Mouse (Mus musculus) stomach, embryonic 14.5 days (tissue): ENCODE data around the gene Rsph14. TPM values are rescaled to one million over a fixed set of nuclear protein-coding genes. Genes with fewer than 3 reads are reported as not detected.

Experiments used
- ATAC-seq: fragments of 200-750 bp; cut with Nextera tagmentation; 2 replicates; pipeline ENCODE4 v1.8.0; 2017; ENCODE audit warnings: low read depth, moderate TSS enrichment; ENCODE audit not compliant: insufficient number of reproducible peaks, insufficient read depth, low FRiP score
- H3K27ac ChIP-seq: fragments of 300-500 bp; sonication (generic); 2 replicates; pipeline ENCODE4 v1.5.1; 2014; ENCODE audit warnings: mild to moderate bottlenecking, low read length, moderate library complexity, mixed read lengths
- H3K27me3 ChIP-seq: fragments of 300-500 bp; sonication (generic); 2 replicates; pipeline ENCODE4 v1.6.1; 2014; ENCODE audit warnings: low read length, control low read depth, mixed read lengths; ENCODE audit not compliant: control insufficient read depth, insufficient read depth
- H3K36me3 ChIP-seq: fragments of 300-500 bp; sonication (generic); 2 replicates; pipeline ENCODE4 v1.6.1; 2014; ENCODE audit warnings: mild to moderate bottlenecking, control low read depth, low read length, moderate library complexity, mixed read lengths; ENCODE audit not compliant: control insufficient read depth, insufficient read depth
- H3K4me1 ChIP-seq: fragments of 300-500 bp; sonication (generic); 2 replicates; pipeline ENCODE4 v1.6.1; 2014; ENCODE audit warnings: low read length, control low read depth, mixed read lengths; ENCODE audit not compliant: control insufficient read depth, insufficient read depth
- H3K4me2 ChIP-seq: fragments of 300-500 bp; sonication (generic); replicated peaks from 2 replicates; pipeline ENCODE4 v1.6.1; 2014; ENCODE audit warnings: low read depth, low read length, control low read depth
- H3K4me3 ChIP-seq: fragments of 300-500 bp; sonication (generic); 2 replicates; pipeline ENCODE4 v1.5.1; 2014; ENCODE audit warnings: low read depth, low read length, control low read depth
- H3K9ac ChIP-seq: fragments of 300-500 bp; sonication (generic); replicated peaks from 2 replicates; pipeline ENCODE4 v1.6.1; 2014; ENCODE audit warnings: low read depth, mild to moderate bottlenecking, control low read depth, low read length, moderate library complexity, mixed read lengths
- H3K9me3 ChIP-seq: fragments of 300-500 bp; sonication (generic); 2 replicates; pipeline ENCODE4 v1.6.1; 2016; ENCODE audit warnings: low read depth, low read length, control low read depth; ENCODE audit not compliant: control insufficient read depth
- WGBS: fragments of 180-500 bp; shearing (Covaris S2); extraction: QIAGEN DNeasy Blood & Tissue Kit; methylation state at CpG from one replicate; pipeline ENCODE4 v1.1.7; 2014; 5-methylcytosine and 5-hydroxymethylcytosine counted together
- polyA plus RNA-seq: library from polyadenylated mRNA; unstranded; fragments of >200 nt; fragmentation: Nextera tagmentation; extraction: Ambion mirVana; gene quantifications from 2 replicates; pipeline ENCODE4 v1.2.1, GENCODE M21; 2014

Rsph14 gene
- polyA plus RNA-seq, 1 experiment from 2014 or later: not detected

DNA sequence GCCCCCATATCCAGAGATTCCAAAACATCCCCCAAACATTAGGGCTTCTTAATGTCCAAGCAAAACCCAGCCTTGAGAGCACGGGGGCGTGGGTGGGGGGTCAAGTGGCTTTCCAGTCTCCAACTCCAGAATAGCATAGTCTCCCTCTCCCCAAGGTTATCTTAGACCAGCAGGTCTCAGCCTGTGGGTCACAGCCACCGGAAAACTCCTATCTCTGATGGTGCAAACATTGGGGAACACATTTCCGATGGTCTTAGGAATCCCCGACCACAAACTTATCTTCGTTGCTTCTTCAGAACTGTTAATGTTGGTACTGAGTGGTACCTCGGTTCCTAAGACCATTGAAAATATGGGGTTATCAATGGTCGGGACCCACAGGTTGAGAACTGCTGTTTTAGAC is 3.6 kb downstream of the Rsph14 start:
- WGBS: 83% methylated on average over 8 of the region's 8 CpGs
- no peak overlapping the region for H3K4me2 ChIP-seq
- no peaks in the 10 kb centered on the region for H3K27me3 ChIP-seq
- H3K27ac ChIP-seq: no peak overlapping the region
- H3K36me3 ChIP-seq: no peaks in the 10 kb centered on the region
- H3K4me1 ChIP-seq: 0 out of 2 replicates have a peak, but pooled peaks cover 4% of the 10 kb centered on the region
- no peak overlapping the region for H3K4me3 ChIP-seq
- no peak for ATAC-seq
- no peaks in the 10 kb centered on the region for H3K9me3 ChIP-seq
- no peak overlapping the region for H3K9ac ChIP-seq

GRCm38 (mm10) chr10:75026491-75026890 is 5.9 kb downstream of the Rsph14 start:
- Histone ChIP-seq H3K4me3 (no peak overlapping the region), H3K9ac (no peak overlapping the region), H3K4me2 (no peak overlapping the region), H3K27ac (no peak overlapping the region), H3K36me3 (no peaks in the 10 kb centered on the region), H3K4me1 (no peaks in the 10 kb centered on the region), H3K9me3 (no peaks in the 10 kb centered on the region), H3K27me3 (no peaks in the 10 kb centered on the region)
- WGBS: 68% methylated on average over 8 of the region's 8 CpGs
- ATAC-seq: no peak

- no peaks in the 10 kb centered on the region for H3K27me3 ChIP-seq
- H3K4me3 ChIP-seq: no peak overlapping the region
- H3K4me2 ChIP-seq: no peak overlapping the region
- H3K9ac ChIP-seq: no peak overlapping the region
- WGBS: 15% methylated on average over 6 of the region's 6 CpGs
- no peaks in the 10 kb centered on the region for H3K36me3 ChIP-seq
- no peak overlapping the region for H3K27ac ChIP-seq
- ATAC-seq: no peak; the same call in 1 of the 2 replicates
- H3K4me1 ChIP-seq: no peaks in the 10 kb centered on the region
- no peaks in the 10 kb centered on the region for H3K9me3 ChIP-seq
Measured at GRCm38 (mm10) chr10:75021138-75021537, 11.2 kb downstream of the Rsph14 start.

- Histone ChIP-seq H3K9me3 (no peaks in the 10 kb centered on the region), H3K36me3 (no peaks in the 10 kb centered on the region), H3K27me3 (no peaks in the 10 kb centered on the region), H3K4me2 (no peak overlapping the region), H3K27ac (no peak overlapping the region), H3K4me1 (no peaks in the 10 kb centered on the region), H3K9ac (no peak overlapping the region), H3K4me3 (no peak overlapping the region)
- ATAC-seq: no peak
- 17% methylated on average over 2 of the region's 2 CpGs for WGBS
Measured at GRCm38 (mm10) chr10:75020271-75020670, 12.1 kb downstream of the Rsph14 start.

- H3K4me2 ChIP-seq: no peak overlapping the region
- no peaks in the 10 kb centered on the region for H3K4me1 ChIP-seq
- H3K36me3 ChIP-seq: no peaks in the 10 kb centered on the region
- WGBS: 88% methylated on average over 4 of the region's 4 CpGs
- H3K4me3 ChIP-seq: no peak overlapping the region
- H3K9ac ChIP-seq: no peak overlapping the region
- ATAC-seq: no peak
- no peak overlapping the region for H3K27ac ChIP-seq
- H3K9me3 ChIP-seq: no peaks in the 10 kb centered on the region
- H3K27me3 ChIP-seq: no peaks in the 10 kb centered on the region
Measured at GRCm38 (mm10) chr10:75016481-75016880, 15.9 kb downstream of the Rsph14 start.

- H3K36me3 ChIP-seq: no peaks in the 10 kb centered on the region
- H3K27me3 ChIP-seq: no peaks in the 10 kb centered on the region
- H3K4me3 ChIP-seq: no peak overlapping the region
- no peak for ATAC-seq
- no peak overlapping the region for H3K4me2 ChIP-seq
- no peaks in the 10 kb centered on the region for H3K4me1 ChIP-seq
- no peak overlapping the region for H3K9ac ChIP-seq
- 68% methylated on average over 14 of the region's 14 CpGs for WGBS
- H3K27ac ChIP-seq: no peak overlapping the region
- no peaks in the 10 kb centered on the region for H3K9me3 ChIP-seq
Measured at GRCm38 (mm10) chr10:75015465-75015864, 16.9 kb downstream of the Rsph14 start.

GRCm38 (mm10) chr10:75010704-75011103 is 21.7 kb downstream of the Rsph14 start:
- Histone ChIP-seq H3K9me3 (no peaks in the 10 kb centered on the region), H3K9ac (no peak overlapping the region), H3K4me3 (no peak overlapping the region), H3K27me3 (no peaks in the 10 kb centered on the region), H3K4me2 (no peak overlapping the region), H3K36me3 (no peaks in the 10 kb centered on the region), H3K4me1 (no peaks in the 10 kb centered on the region), H3K27ac (no peak overlapping the region)
- no peak for ATAC-seq
- 81% methylated on average over 15 of the region's 15 CpGs for WGBS

DNA sequence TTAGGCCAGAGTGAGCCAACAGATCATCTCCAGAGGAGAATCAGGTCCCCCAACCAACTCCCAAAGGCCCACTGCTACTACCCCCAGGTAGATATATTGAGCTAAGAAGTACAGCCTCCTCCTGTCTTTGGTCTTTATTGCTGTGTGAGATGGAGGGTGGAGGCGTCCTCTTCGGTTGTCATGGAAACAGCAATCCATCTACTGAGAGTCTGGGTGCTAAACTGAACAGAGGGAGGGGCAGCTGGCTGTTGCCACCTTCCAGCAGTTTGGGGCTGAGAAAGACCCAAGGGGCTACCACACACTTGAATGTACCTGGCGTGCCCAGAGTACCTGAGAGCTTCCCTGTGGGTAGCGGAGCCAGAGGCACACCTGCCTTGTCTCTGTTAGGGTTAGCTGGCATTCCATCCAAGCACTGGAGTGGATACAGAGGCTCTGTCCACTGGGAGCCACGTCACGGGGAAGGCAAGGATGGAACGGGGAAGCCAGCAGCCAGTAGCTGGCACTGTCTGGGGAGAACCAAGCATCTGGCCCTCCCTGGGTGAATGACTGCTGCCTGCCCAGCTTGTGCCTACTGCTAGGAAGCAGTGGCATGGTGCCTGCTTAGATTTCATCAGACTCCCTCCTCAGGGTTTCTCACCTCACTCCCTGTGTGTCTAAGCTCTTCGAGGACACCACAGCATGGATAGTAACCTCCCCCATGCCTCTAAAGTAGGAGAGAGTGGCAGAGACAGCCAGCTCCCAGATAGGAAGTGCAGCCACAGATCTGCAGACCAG is 25.3 kb downstream of the Rsph14 start:
- H3K9me3 ChIP-seq: no peaks in the 10 kb centered on the region
- 64% methylated on average over 8 of the region's 8 CpGs for WGBS
- H3K4me2 ChIP-seq: no peak overlapping the region
- peaks cover 3% of the 10 kb centered on the region; the same call in 1 of the 2 replicates for H3K4me1 ChIP-seq
- ATAC-seq: no peak
- no peak overlapping the region for H3K27ac ChIP-seq
- no peaks in the 10 kb centered on the region for H3K36me3 ChIP-seq
- no peak overlapping the region for H3K9ac ChIP-seq
- H3K4me3 ChIP-seq: no peak overlapping the region
- no peaks in the 10 kb centered on the region for H3K27me3 ChIP-seq

DNA sequence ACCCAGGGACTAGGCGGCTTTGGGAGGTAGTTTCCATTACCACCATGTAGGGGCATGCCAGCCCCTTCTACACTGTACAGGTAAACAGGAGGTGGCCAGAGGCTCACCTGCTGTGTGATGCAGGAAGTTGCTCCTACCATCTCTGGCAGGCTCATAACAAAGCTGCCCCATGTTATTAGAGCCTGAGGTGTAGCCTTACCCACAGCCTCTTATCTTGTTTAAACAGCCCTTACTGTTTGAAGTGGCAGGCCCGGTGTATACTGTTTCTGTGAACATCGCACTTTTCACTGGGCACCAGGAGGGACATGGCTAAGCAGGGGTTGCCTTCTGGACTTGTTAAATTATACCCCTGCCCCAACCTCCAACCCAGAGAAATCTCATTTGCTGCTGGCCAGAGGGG is 28.3 kb downstream of the Rsph14 start:
- peaks cover 3% of the 10 kb centered on the region; the same call in 1 of the 2 replicates for H3K4me1 ChIP-seq
- WGBS: 60% methylated on average over 3 of the region's 3 CpGs
- H3K27me3 ChIP-seq: no peaks in the 10 kb centered on the region
- no peak overlapping the region for H3K4me3 ChIP-seq
- no peaks in the 10 kb centered on the region for H3K9me3 ChIP-seq
- H3K36me3 ChIP-seq: no peaks in the 10 kb centered on the region
- no peak overlapping the region for H3K9ac ChIP-seq
- peak; percentile 73 for ATAC-seq
- no peak overlapping the region for H3K4me2 ChIP-seq
- H3K27ac ChIP-seq: no peak overlapping the region
